Mouse (Mus musculus) midbrain, embryonic 11.5 days (tissue): ENCODE results near the gene Brsk1. TPM values are rescaled to one million over a fixed set of nuclear protein-coding genes. Genes with fewer than 3 reads are reported as not detected.
A peak's percentile ranks its signal among the peaks of the same experiment; 100 is the strongest.

Experiments
- ATAC-seq: fragments of 200-750 bp; cut with Nextera tagmentation; 2 replicates; pipeline ENCODE4 v1.8.0; 2017; ENCODE audit warnings: moderate TSS enrichment, moderate library complexity; ENCODE audit not compliant: low FRiP score
- DNase-seq: peaks from one replicate; pipeline ENCODE4 v3.0.0; 2015; ENCODE audit warnings: low spot score; ENCODE audit errors: missing footprints
- H3K27ac ChIP-seq: fragments of 300-500 bp; sonication (generic); 2 replicates; pipeline ENCODE4 v1.5.1; 2014; ENCODE audit warnings: low read depth, low read length
- H3K27me3 ChIP-seq: fragments of 300-500 bp; sonication (generic); 2 replicates; pipeline ENCODE4 v1.6.1; 2014; ENCODE audit warnings: mild to moderate bottlenecking, low read length, moderate library complexity, mixed read lengths; ENCODE audit not compliant: control insufficient read depth, insufficient read depth
- H3K36me3 ChIP-seq: fragments of 300-500 bp; sonication (generic); 2 replicates; pipeline ENCODE4 v1.6.1; 2014; ENCODE audit warnings: mild to moderate bottlenecking, low read length, moderate library complexity, mixed read lengths; ENCODE audit not compliant: control insufficient read depth, insufficient read depth
- H3K4me1 ChIP-seq: fragments of 300-500 bp; sonication (generic); 2 replicates; pipeline ENCODE4 v1.6.1; 2014; ENCODE audit warnings: low read length; ENCODE audit not compliant: control insufficient read depth, insufficient read depth
- H3K4me2 ChIP-seq: fragments of 300-500 bp; sonication (generic); 2 replicates; pipeline ENCODE4 v1.6.1; 2014; ENCODE audit warnings: mild to moderate bottlenecking, moderate library complexity
- H3K4me3 ChIP-seq: fragments of 300-500 bp; sonication (generic); 2 replicates; pipeline ENCODE4 v1.5.1; 2014; ENCODE audit warnings: low read depth, low read length
- H3K9ac ChIP-seq: fragments of 300-500 bp; sonication (generic); 2 replicates; pipeline ENCODE4 v1.6.1; 2014; ENCODE audit warnings: low read length
- H3K9me3 ChIP-seq: fragments of 300-500 bp; sonication (generic); 2 replicates; pipeline ENCODE4 v1.6.1; 2016; ENCODE audit warnings: low read length; ENCODE audit not compliant: control insufficient read depth
- WGBS: fragments of 180-500 bp; shearing (Covaris S2); extraction: QIAGEN DNeasy Blood & Tissue Kit; methylation state at CpG from one replicate; pipeline ENCODE4 v1.1.7; 2014; 5-methylcytosine and 5-hydroxymethylcytosine counted together
- polyA plus RNA-seq: library from polyadenylated mRNA; unstranded; fragments of >200 nt; fragmentation: Nextera tagmentation; extraction: Ambion mirVana; gene quantifications from 2 replicates; pipeline ENCODE4 v1.2.1, GENCODE M21; 2014

The Brsk1 gene
- polyA plus RNA-seq, 1 experiment from 2014 or later: 3.2 TPM

DNA sequence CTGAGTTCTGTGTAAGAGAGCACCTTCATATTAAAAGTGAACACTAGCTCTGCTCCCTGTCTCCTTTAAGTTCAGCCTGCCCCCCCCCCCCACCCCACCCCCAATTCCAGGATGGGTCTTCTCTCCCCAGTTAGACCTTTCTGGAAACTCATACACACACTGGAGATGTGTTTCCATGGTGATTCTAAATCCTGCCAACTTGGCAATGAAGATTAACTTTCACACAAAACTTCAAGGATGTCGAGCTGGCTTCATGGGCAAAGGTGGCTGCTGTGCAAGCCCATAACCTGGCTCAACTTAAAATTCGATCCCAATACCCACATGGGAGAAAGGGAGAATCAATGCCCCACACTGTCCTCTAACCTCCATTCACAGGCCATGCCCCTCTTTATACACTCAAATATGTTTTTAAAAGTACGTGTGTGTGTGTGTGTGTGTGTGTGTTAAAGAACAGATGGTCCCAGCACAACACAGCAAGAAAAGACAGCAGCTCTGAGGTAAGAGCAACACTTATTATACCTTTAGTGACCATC, 30.4 kb upstream of the Brsk1 start:
- 62% methylated on average over 3 of the region's 3 CpGs for WGBS
- Histone ChIP-seq H3K4me2 (peak overlapping the region; percentile 92), H3K27me3 (no peaks in the 10 kb centered on the region), H3K4me3 (peak overlapping the region; percentile 86), H3K9me3 (no peaks in the 10 kb centered on the region), H3K36me3 (no peaks in the 10 kb centered on the region), H3K4me1 (peaks cover 23% of the 10 kb centered on the region), H3K9ac (peak overlapping the region; percentile 85), H3K27ac (peak overlapping the region; percentile 91; the same call in 1 of the 2 replicates)
- ATAC-seq (no peak), DNase-seq (no peak)

DNA sequence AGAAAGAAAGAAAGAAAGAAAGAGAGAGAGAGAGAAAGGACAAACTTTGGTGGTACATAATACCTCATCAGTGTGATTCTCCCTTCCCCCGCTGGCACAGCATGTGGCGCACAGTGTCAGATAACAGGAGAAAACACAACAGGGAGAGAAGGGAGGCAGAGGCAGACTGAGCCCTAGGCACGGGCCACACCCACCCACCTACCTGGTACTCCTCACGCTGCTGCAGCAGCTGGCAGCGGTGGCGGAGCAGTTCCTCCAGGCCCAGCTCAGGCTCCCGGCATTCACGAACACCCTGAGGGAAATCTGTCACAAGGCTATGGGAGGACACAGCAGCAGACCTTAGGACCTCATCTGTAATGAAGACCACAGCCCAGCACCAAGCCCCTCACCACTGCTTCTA, 27.2 kb upstream of the Brsk1 start:
- H3K36me3 ChIP-seq: peaks cover 3% of the 10 kb centered on the region; the same call in 1 of the 2 replicates
- WGBS: 73% methylated on average over 8 of the region's 8 CpGs

DNA sequence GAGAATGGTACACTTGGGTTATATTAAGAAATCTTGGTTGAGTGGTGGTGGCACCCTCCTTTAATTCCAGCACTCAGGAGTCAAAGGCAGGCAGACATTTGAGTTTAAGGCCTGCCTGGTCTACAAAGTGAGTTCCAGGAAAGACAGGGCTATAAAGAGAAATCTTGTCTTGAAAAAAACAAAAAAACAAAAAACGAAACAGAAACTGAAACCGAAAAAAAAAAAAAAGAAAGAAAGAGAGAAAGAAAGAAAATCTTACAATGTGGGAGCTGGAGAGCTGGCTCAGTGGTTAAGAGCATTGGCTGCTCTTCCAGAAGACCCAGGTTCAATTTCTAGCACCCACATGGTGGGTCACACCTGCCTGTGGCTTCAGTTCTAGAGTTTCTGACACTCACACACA, 26.7 kb upstream of the Brsk1 start:
- peaks cover 10% of the 10 kb centered on the region for H3K4me1 ChIP-seq
- no peaks in the 10 kb centered on the region for H3K27me3 ChIP-seq
- no peaks in the 10 kb centered on the region for H3K9me3 ChIP-seq
- no peak overlapping the region for H3K4me3 ChIP-seq
- WGBS: 88% methylated on average over 2 of the region's 2 CpGs
- DNase-seq (no peak), ATAC-seq (no peak)
- no peak overlapping the region for H3K27ac ChIP-seq
- peaks cover 7% of the 10 kb centered on the region; the same call in 1 of the 2 replicates for H3K36me3 ChIP-seq
- H3K9ac ChIP-seq: no peak overlapping the region
- H3K4me2 ChIP-seq: no peak overlapping the region

More for the DNA sequence above, 27.2 kb upstream of the Brsk1 start:
- Histone ChIP-seq H3K4me2 (no peak overlapping the region), H3K9me3 (no peaks in the 10 kb centered on the region), H3K4me3 (no peak overlapping the region), H3K27ac (no peak overlapping the region), H3K27me3 (no peaks in the 10 kb centered on the region), H3K4me1 (peaks cover 10% of the 10 kb centered on the region), H3K9ac (no peak overlapping the region)
- ATAC-seq: no peak
- DNase-seq: no peak

DNA sequence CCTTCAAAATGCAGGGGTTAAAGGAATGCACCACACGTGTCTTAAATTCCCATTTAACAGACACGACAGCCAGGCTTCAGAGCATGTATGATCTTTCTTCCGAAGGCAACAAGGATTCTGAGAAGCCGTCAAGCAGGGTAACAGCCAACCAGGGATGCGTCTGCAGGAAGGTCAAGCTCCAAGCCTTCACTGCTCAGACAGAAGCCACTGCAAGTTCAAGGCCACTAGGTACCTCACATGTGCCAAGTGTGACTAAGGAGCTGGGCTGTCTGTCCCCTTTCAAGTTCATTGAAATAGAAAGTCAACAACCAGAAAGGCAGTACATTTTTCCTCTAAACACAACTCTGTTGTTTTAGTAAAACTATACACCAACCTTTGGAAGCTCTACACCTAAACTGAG, 23.5 kb upstream of the Brsk1 start:
- peaks cover 10% of the 10 kb centered on the region; the same call in 1 of the 2 replicates for H3K36me3 ChIP-seq
- no peak for DNase-seq
- H3K27ac ChIP-seq: no peak overlapping the region
- 93% methylated on average over 5 of the region's 5 CpGs for WGBS
- H3K9ac ChIP-seq: no peak overlapping the region
- no peaks in the 10 kb centered on the region for H3K27me3 ChIP-seq
- H3K4me1 ChIP-seq: no peaks in the 10 kb centered on the region
- H3K9me3 ChIP-seq: no peaks in the 10 kb centered on the region
- no peak for ATAC-seq
- H3K4me3 ChIP-seq: no peak overlapping the region
- H3K4me2 ChIP-seq: no peak overlapping the region

DNA sequence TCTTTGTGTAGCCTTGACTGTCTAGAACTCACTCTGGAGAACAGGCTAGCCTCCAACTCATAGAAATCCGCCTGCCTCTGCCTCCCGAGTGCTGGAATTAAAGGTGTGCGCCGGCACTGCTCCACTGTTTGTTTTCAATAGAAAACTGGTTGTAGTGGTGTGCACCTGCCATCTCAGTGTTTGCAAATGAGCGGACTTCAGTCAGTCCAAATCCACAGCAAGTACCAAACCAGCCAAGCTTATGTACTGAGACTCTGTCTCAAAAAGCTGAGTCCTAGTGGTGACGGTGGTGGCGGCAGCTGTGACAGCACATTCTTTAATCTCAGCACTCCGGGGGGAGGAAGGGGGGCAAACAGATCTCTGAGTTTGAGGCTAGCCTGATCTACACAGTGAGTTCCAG, 21.9 kb upstream of the Brsk1 start:
- 97% methylated on average over 8 of the region's 8 CpGs for WGBS

DNA sequence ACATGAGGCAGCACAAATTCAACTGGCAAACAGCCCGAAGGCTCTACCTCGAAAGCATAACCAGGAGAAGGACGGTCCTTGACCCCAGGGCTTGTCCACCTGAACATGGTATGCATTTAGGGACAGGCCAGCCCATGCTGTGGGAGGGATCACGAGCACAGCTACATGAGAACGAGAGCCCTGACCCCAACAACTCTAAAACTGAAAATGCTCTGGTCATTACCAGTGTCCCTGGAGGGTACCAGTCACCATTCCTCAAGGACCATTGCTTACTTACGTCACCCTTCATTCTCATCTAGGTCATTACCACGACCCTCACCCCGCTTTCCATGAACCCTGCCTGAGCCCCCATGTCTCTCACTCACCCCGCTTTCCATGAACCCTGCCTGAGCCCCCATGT, 21.2 kb upstream of the Brsk1 start:
- Histone ChIP-seq H3K9ac (no peak overlapping the region), H3K27me3 (no peaks in the 10 kb centered on the region), H3K36me3 (peaks cover 13% of the 10 kb centered on the region; the same call in 1 of the 2 replicates), H3K9me3 (no peaks in the 10 kb centered on the region), H3K27ac (no peak overlapping the region), H3K4me1 (no peaks in the 10 kb centered on the region), H3K4me3 (no peak overlapping the region), H3K4me2 (no peak overlapping the region)
- WGBS: 96% methylated on average over 9 of the region's 9 CpGs
- ATAC-seq: no peak
- DNase-seq: no peak

More for the DNA sequence above, 21.9 kb upstream of the Brsk1 start:
- H3K9ac ChIP-seq: no peak overlapping the region
- H3K4me2 ChIP-seq: no peak overlapping the region
- peaks cover 13% of the 10 kb centered on the region; the same call in 1 of the 2 replicates for H3K36me3 ChIP-seq
- DNase-seq (no peak), ATAC-seq (no peak)
- no peak overlapping the region for H3K4me3 ChIP-seq
- no peaks in the 10 kb centered on the region for H3K27me3 ChIP-seq
- H3K9me3 ChIP-seq: no peaks in the 10 kb centered on the region
- H3K4me1 ChIP-seq: no peaks in the 10 kb centered on the region
- H3K27ac ChIP-seq: no peak overlapping the region

DNA sequence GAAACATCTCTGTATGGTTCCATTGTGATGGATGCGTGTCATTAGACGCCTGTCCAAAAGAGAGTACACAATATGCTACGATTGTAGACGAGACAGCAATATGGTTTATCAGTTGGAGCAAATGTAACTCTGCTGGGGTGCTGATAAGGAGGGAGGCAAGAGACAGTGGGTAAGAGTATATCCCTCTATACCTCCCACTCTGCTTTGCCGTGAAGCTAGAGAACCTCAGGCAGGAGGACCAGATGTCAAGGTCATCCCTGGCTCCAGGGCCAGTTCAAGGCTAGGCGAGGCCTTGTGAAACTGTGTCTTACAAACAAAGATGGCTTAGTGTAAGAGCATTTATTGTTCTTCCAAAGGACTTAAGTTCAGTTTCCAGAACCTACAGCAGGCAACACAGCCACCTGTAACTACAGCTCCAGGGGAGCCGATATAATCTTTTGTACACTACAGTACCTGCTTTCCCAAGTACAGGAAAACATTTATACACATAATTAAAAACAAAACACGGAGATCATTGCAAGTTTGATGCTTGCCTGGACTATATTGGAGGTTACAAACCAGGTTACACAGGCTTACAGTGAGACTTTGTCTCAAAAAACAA, 19.6 kb upstream of the Brsk1 start:
- no peak for ATAC-seq
- Histone ChIP-seq H3K9ac (no peak overlapping the region), H3K4me1 (no peaks in the 10 kb centered on the region), H3K9me3 (no peaks in the 10 kb centered on the region), H3K27ac (no peak overlapping the region), H3K27me3 (no peaks in the 10 kb centered on the region), H3K4me2 (no peak overlapping the region), H3K4me3 (no peak overlapping the region), H3K36me3 (peaks cover 13% of the 10 kb centered on the region; the same call in 1 of the 2 replicates)
- no peak for DNase-seq
- 89% methylated on average over 8 of the region's 8 CpGs for WGBS

DNA sequence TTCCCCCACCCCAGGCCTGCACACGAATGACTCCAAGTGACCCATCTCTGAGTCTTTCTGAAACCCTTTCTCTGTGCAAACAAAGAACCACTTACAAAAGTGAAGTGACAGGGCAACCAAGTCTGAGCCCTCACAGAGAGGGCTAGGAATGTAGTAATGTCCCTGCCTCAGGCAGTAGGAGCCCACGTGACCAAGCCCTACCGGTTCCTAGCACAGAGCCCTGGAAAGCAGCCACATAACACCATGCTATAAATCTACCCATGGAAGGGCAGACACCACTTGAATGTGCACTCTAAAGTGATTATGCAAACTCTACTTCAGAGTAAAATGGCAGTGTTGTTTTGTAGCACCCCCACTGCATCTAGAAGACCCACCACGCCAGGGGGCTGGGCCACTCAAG, 18.4 kb upstream of the Brsk1 start:
- no peak overlapping the region for H3K4me3 ChIP-seq
- no peaks in the 10 kb centered on the region for H3K4me1 ChIP-seq
- peaks cover 11% of the 10 kb centered on the region; the same call in 1 of the 2 replicates for H3K36me3 ChIP-seq
- ATAC-seq: no peak
- no peaks in the 10 kb centered on the region for H3K27me3 ChIP-seq
- no peak overlapping the region for H3K27ac ChIP-seq
- H3K4me2 ChIP-seq: no peak overlapping the region
- WGBS: 75% methylated on average over 4 of the region's 4 CpGs
- DNase-seq: no peak
- H3K9ac ChIP-seq: no peak overlapping the region; the same call in 1 of the 2 replicates
- H3K9me3 ChIP-seq: no peaks in the 10 kb centered on the region

DNA sequence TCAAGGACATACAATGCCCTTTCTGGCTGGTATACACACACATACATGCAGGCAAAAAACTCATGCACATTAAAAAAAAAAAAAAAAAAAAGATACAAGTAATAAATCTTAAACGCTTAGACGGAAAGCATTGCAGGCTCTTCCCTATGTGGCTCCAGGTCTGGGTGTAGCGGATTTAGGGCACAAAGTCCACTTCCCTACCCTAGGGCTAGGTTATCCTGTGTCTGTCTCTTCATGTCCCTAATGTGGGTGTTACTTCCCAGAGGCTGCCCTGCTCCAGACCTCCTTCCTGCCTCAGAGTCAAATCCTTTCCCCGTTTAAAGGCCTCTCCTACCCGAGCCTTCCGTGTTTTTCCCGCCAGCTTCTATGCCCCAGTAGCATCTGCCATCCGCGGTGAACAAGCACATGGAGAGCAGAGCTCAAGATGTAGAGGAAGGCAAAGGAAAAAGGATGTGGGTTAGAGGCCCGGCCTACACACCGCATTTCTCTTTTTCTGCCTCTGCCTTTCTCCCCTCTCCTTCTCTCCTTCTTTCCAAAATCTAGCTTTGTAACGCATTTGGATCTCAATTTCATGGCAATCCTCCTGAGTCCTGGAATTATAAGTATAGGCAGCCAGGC, 16.2 kb upstream of the Brsk1 start:
- H3K27me3 ChIP-seq: no peaks in the 10 kb centered on the region
- no peak for ATAC-seq

More for the DNA sequence above, 16.2 kb upstream of the Brsk1 start:
- H3K4me2 ChIP-seq: no peak overlapping the region
- H3K36me3 ChIP-seq: peaks cover 13% of the 10 kb centered on the region
- 95% methylated on average over 12 of the region's 12 CpGs for WGBS
- H3K9me3 ChIP-seq: no peaks in the 10 kb centered on the region
- no peaks in the 10 kb centered on the region for H3K4me1 ChIP-seq
- no peak overlapping the region for H3K4me3 ChIP-seq
- H3K9ac ChIP-seq: no peak overlapping the region
- H3K27ac ChIP-seq: no peak overlapping the region
- DNase-seq: no peak
